Mouse (Mus musculus) cortical plate, adult 2 months (tissue): ENCODE results near the gene Ptbp3.

Source experiments
- CTCF ChIP-seq: fragments of 200-500 bp; IDR thresholded peaks from 2 replicates; pipeline ENCODE4 v1.5.1; 2011; ENCODE audit warnings: mild to moderate bottlenecking, control low read depth, low read length; ENCODE audit not compliant: insufficient read depth; ENCODE audit errors: extremely low read depth
- POLR2A ChIP-seq: fragments of 200-500 bp; IDR thresholded peaks from 2 replicates; pipeline ENCODE4 v1.6.1; 2011; ENCODE audit warnings: mild to moderate bottlenecking, low read length, control low read depth; ENCODE audit not compliant: insufficient read depth; ENCODE audit errors: extremely low read depth

DNA sequence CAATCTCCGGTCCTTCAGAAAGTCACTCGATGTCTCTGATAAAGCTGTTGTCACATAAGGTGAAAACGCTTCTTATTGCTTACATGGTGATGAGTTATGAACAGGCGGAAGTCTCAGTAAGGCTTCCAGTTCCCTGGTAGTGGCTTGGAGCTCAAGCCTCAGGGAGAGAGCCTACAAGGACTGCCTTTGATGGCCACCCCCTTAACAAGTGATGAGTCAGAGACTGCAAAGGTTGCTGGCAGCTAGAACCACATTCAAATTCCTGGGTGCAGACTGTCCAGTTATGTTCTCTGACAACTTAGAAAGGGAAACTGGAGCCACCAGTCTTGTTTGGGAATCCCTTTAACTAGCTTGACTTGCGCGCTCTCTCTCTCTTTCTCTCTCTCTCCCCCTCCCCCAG, 11.0 kb upstream of the Ptbp3 start:
- no peak for TF ChIP-seq CTCF
- no peak for TF ChIP-seq POLR2A
